Mouse (Mus musculus) heart, postnatal 0 days (tissue): ENCODE data around the gene Fyb. TPM values are rescaled to one million over a fixed set of nuclear protein-coding genes. Genes with fewer than 3 reads are reported as not detected.

ENCODE experiments used
- ATAC-seq: fragments of 200-750 bp; cut with Nextera tagmentation; 2 replicates; pipeline ENCODE4 v1.8.0; 2017; ENCODE audit warnings: low read depth, moderate number of reproducible peaks, moderate library complexity; ENCODE audit not compliant: insufficient read depth
- DNase-seq: peaks from one replicate; pipeline ENCODE4 v3.0.0-alpha.2; 2016; ENCODE audit warnings: low spot score
- H3K27ac ChIP-seq: fragments of 300-500 bp; sonication (generic); 2 replicates; pipeline ENCODE4 v1.5.1; 2014; ENCODE audit warnings: low read depth, mild to moderate bottlenecking
- H3K27me3 ChIP-seq: fragments of 300-500 bp; sonication (generic); 2 replicates; pipeline ENCODE4 v1.6.1; 2014; ENCODE audit warnings: low read length, mixed read lengths; ENCODE audit not compliant: control insufficient read depth, insufficient read depth
- H3K36me3 ChIP-seq: fragments of 300-500 bp; sonication (generic); replicated peaks from 2 replicates; pipeline ENCODE4 v1.6.1; 2014; ENCODE audit warnings: low read length, mixed read lengths; ENCODE audit not compliant: control insufficient read depth, insufficient read depth
- H3K4me1 ChIP-seq: fragments of 300-500 bp; sonication (generic); 2 replicates; pipeline ENCODE4 v1.6.1; 2014; ENCODE audit warnings: antibody characterized with exemption; ENCODE audit not compliant: control insufficient read depth, insufficient read depth
- H3K4me2 ChIP-seq: fragments of 300-500 bp; sonication (generic); 2 replicates; pipeline ENCODE4 v1.6.1; 2014; ENCODE audit warnings: low read depth, mild to moderate bottlenecking, low read length, moderate library complexity
- H3K4me3 ChIP-seq: fragments of 300-500 bp; sonication (generic); 2 replicates; pipeline ENCODE4 v1.5.1; 2014; ENCODE audit warnings: low read depth, low read length
- H3K9ac ChIP-seq: fragments of 300-500 bp; sonication (generic); replicated peaks from 2 replicates; pipeline ENCODE4 v1.6.1; 2014; ENCODE audit warnings: low read depth, low read length, mixed read lengths
- H3K9me3 ChIP-seq: fragments of 300-500 bp; sonication (generic); replicated peaks from 2 replicates; pipeline ENCODE4 v1.6.1; 2016; ENCODE audit warnings: low read length; ENCODE audit not compliant: control insufficient read depth
- CTCF ChIP-seq: IDR thresholded peaks from 2 replicates; pipeline ENCODE4 v1.5.1; 2016; ENCODE audit warnings: antibody characterized with exemption, control low read depth, low read depth
- EP300 ChIP-seq: IDR thresholded peaks from 2 replicates; pipeline ENCODE4 v1.6.1; 2016; ENCODE audit warnings: antibody characterized with exemption, low read depth
- WGBS: fragments of 180-500 bp; shearing (Covaris S2); extraction: QIAGEN DNeasy Blood & Tissue Kit; methylation state at CpG from one replicate; pipeline ENCODE4 v1.1.7; 2014; 5-methylcytosine and 5-hydroxymethylcytosine counted together
- polyA plus RNA-seq: library from polyadenylated mRNA; unstranded; fragments of >200 nt; fragmentation: Nextera tagmentation; extraction: Ambion mirVana; gene quantifications from 2 replicates; pipeline ENCODE4 v1.2.1, GENCODE M21; 2015
- total RNA-seq: library from RNA; depleted of rRNA; stranded (reverse); fragments of >200 nt; gene quantifications from 2 replicates; pipeline ENCODE4 v1.2.3, GENCODE M21; 2014; ENCODE audit warnings: low replicate concordance

The Fyb gene
- total and polyA plus RNA-seq, 2 experiments from 2014 or later, result 1.8 TPM; not detected in 1

DNA sequence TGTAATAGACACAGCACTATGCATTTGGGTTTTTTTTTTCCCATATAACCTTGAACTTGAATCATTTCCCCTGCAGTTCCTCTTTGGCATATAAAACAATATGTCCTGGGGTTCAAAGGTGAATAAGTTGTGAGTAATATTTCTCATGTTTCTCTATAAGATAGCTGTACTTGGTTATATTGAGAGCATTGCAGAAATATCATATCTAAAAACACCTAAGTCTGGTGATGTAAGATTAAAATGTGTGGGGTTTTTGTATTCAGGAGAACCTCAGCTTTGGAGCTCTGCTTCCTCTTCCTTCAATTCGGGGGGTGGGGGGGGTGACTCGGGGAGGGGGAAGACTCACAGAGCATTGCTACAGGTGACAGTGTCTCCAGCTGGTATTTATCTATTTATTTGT, 40.0 kb downstream of the Fyb start:
- ATAC-seq (no peak), DNase-seq (no peak)
- no peaks in the 10 kb centered on the region for H3K27me3 ChIP-seq
- TF ChIP-seq CTCF (no peak), EP300 (no peak)
- no peak overlapping the region for H3K4me3 ChIP-seq
- H3K36me3 ChIP-seq, result no peaks in the 10 kb centered on the region
- 63% methylated on average over 2 of the region's 2 CpGs for WGBS
- H3K9me3 ChIP-seq, result no peaks in the 10 kb centered on the region
- H3K27ac ChIP-seq, result no peak overlapping the region
- no peak overlapping the region for H3K9ac ChIP-seq
- H3K4me2 ChIP-seq, result no peak overlapping the region
- H3K4me1 ChIP-seq, result peaks cover 3% of the 10 kb centered on the region; the same call in 1 of the 2 replicates

DNA sequence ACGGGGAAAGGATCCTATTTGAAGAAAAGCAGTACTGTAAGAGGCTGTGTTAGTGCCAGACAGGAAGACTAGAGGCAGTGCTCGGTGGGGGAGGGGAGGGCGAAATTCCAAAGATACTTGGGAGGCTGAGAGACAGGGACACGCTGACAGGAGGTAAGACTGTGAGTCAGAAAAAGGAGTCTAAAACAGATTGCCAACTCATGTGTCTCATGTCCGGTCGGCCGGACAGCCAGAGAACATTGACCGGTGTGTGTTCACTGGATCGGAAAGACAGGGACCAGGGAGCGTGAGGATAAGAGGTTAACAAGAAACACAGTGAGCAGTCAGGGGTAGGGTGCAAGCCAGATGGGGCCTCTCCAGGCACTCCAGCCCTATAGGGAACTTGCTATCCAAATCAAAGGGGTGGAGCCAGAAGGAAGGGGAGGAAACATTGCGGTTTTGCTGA, 42.3 kb downstream of the Fyb start:
- Histone ChIP-seq H3K4me2 (peak overlapping the region; percentile 60), H3K4me3 (peak overlapping the region; percentile 25), H3K9ac (peak overlapping the region; percentile 40; the same call in 1 of the 2 replicates), H3K9me3 (no peaks in the 10 kb centered on the region), H3K27me3 (no peaks in the 10 kb centered on the region), H3K4me1 (peaks cover 3% of the 10 kb centered on the region; the same call in 1 of the 2 replicates), H3K27ac (peak overlapping the region; percentile 57), H3K36me3 (no peaks in the 10 kb centered on the region)
- 4% methylated on average over 11 of the region's 11 CpGs for WGBS
- TF ChIP-seq EP300 (no peak), CTCF (no peak)
- peak; percentile 82 for DNase-seq
- ATAC-seq, result peak; percentile 95

DNA sequence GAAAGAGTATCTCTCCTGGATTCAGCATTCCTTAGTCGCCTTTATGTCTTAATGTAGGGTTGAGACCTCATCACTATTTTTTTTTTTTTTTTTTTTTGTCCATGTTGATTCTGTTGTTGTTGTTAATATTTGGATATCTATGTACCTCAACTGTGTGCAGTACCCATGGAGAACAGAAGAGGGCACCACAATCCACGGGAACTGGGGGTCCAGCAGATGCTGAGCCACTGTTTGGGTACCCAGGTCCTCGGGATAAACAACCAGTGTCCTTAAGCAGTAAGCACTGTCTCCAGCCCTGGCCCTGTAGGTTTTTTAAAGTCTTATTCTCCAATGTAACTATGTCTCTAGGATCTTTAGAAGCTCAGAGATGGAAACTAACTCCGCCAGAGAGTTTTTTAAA, 43.2 kb downstream of the Fyb start:
- Histone ChIP-seq H3K4me3 (no peak overlapping the region), H3K27me3 (no peaks in the 10 kb centered on the region), H3K9ac (no peak overlapping the region), H3K9me3 (no peaks in the 10 kb centered on the region), H3K36me3 (no peaks in the 10 kb centered on the region), H3K27ac (no peak overlapping the region), H3K4me2 (no peak overlapping the region), H3K4me1 (peaks cover 3% of the 10 kb centered on the region; the same call in 1 of the 2 replicates)
- DNase-seq (no peak), ATAC-seq (no peak)
- WGBS, result 96% methylated on average over 4 of the region's 4 CpGs
- TF ChIP-seq CTCF, result no peak
- TF ChIP-seq EP300, result no peak

DNA sequence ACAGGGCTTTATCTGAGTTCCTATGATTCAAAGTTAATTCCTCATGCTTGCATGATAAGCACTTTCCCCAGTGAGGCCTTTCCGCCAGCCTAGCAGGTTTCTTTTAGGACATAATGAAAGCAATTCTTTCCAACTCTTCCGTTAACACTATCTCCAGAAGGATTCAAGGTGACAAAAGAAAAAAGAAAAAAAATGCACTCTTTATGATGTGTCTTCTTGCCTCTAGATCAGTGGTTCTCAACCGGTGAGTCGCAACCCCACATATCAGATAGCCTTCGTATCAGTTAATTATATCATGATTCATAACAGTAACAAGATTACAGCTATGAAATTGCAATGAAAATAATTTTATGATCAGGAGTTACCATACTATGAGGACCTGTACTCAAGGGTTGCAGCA, 45.3 kb downstream of the Fyb start:
- TF ChIP-seq CTCF, result no peak
- TF ChIP-seq EP300, result no peak
- no peaks in the 10 kb centered on the region for H3K9me3 ChIP-seq
- H3K27me3 ChIP-seq, result no peaks in the 10 kb centered on the region
- no peak for DNase-seq
- no peaks in the 10 kb centered on the region for H3K36me3 ChIP-seq
- no peak overlapping the region for H3K4me2 ChIP-seq
- H3K4me3 ChIP-seq, result no peak overlapping the region
- peaks cover 3% of the 10 kb centered on the region; the same call in 1 of the 2 replicates for H3K4me1 ChIP-seq
- 74% methylated on average over 5 of the region's 5 CpGs for WGBS
- ATAC-seq, result no peak
- H3K9ac ChIP-seq, result no peak overlapping the region
- no peak overlapping the region for H3K27ac ChIP-seq

DNA sequence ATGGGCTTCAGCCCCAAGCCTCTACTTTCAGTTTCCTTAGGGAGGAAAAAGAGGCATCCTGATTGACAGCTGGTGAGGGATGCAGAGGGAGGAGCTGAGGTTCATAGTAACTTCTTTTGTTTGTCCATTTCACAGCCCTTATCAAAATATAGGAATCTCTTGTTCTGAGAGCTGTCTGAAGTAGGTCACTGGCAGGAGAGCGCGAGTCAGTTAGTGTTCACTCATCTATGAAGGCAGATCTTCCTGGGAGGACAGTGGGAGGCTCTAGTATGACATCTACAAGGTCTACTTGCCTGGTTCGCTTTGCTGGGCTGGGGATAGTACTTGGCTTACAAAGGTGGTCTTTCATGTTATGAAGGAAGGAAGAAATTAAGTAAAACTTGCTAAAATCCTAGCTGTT, 46.0 kb downstream of the Fyb start:
- no peak overlapping the region for H3K9ac ChIP-seq
- H3K27ac ChIP-seq, result no peak overlapping the region
- no peak overlapping the region for H3K4me2 ChIP-seq
- TF ChIP-seq EP300 (no peak), CTCF (no peak)
- H3K9me3 ChIP-seq, result no peaks in the 10 kb centered on the region
- 76% methylated on average over 3 of the region's 3 CpGs for WGBS
- no peak for ATAC-seq
- no peaks in the 10 kb centered on the region for H3K27me3 ChIP-seq
- DNase-seq, result no peak
- no peak overlapping the region for H3K4me3 ChIP-seq
- H3K36me3 ChIP-seq, result no peaks in the 10 kb centered on the region
- peaks cover 3% of the 10 kb centered on the region; the same call in 1 of the 2 replicates for H3K4me1 ChIP-seq

DNA sequence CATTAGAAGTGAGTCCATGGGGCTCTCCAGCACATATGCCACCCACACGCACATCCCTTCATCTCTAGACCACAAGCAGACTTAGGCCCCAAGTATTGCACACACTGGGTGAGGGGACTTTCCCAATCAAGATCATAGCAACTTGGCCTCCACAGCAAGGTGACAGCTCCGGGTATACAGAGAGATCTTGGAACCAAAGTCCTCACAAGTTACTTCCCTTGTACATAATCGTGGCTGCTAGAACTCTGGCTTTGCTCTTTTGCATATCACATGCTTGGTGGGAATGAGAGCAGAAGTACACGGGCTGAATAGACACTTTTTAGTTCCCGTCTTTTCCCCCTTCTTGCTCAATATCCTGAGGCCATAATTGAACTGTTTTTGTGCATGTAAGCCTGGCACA, 46.4 kb downstream of the Fyb start:
- ATAC-seq (no peak), DNase-seq (no peak)
- Histone ChIP-seq H3K4me1 (peaks cover 3% of the 10 kb centered on the region; the same call in 1 of the 2 replicates), H3K27ac (no peak overlapping the region), H3K27me3 (no peaks in the 10 kb centered on the region), H3K9me3 (no peaks in the 10 kb centered on the region), H3K9ac (no peak overlapping the region), H3K4me3 (no peak overlapping the region), H3K4me2 (no peak overlapping the region), H3K36me3 (no peaks in the 10 kb centered on the region)
- WGBS, result 61% methylated on average over 5 of the region's 5 CpGs
- no peak for TF ChIP-seq CTCF
- TF ChIP-seq EP300, result no peak
